Mouse (Mus musculus) neural tube, embryonic 15.5 days (tissue): ENCODE measurements at regions not wholly inside any gene's neighbourhood (a gene's known extent, or its start where the extent isn't known, plus 50 kb on each side); places are given as distances from the start of the nearest gene placed in this dataset. TPM values are rescaled to one million over a fixed set of nuclear protein-coding genes. Genes with fewer than 3 reads are reported as not detected.
"Not testable (repeated sequence)": the region's sequence is repeated elsewhere in the genome, so short reads cannot be mapped to it uniquely, and the experiment has no call there.

Experiments
- ATAC-seq: fragments of 200-750 bp; cut with Nextera tagmentation; 2 replicates; pipeline ENCODE4 v1.8.0; 2017; ENCODE audit warnings: mild to moderate bottlenecking, moderate TSS enrichment, moderate library complexity; ENCODE audit not compliant: low FRiP score
- H3K27ac ChIP-seq: fragments of 300-500 bp; sonication (generic); replicated peaks from 2 replicates; pipeline ENCODE4 v1.5.1; 2015; ENCODE audit warnings: mild to moderate bottlenecking, inconsistent platforms
- H3K27me3 ChIP-seq: fragments of 300-500 bp; sonication (generic); replicated peaks from 2 replicates; pipeline ENCODE4 v1.6.1; 2015; ENCODE audit warnings: inconsistent platforms
- H3K36me3 ChIP-seq: fragments of 300-500 bp; sonication (generic); 2 replicates; pipeline ENCODE4 v1.6.1; 2015; ENCODE audit warnings: inconsistent platforms
- H3K4me1 ChIP-seq: fragments of 300-500 bp; sonication (generic); 2 replicates; pipeline ENCODE4 v1.6.1; 2015; ENCODE audit warnings: inconsistent platforms
- H3K4me2 ChIP-seq: fragments of 300-500 bp; sonication (generic); 2 replicates; pipeline ENCODE4 v1.6.1; 2015; ENCODE audit warnings: inconsistent platforms, mild to moderate bottlenecking, moderate library complexity
- H3K4me3 ChIP-seq: fragments of 300-500 bp; sonication (generic); replicated peaks from 2 replicates; pipeline ENCODE4 v1.5.1; 2015; ENCODE audit warnings: mild to moderate bottlenecking, inconsistent platforms
- H3K9ac ChIP-seq: fragments of 300-500 bp; sonication (generic); replicated peaks from 2 replicates; pipeline ENCODE4 v1.6.1; 2015; ENCODE audit warnings: mild to moderate bottlenecking, inconsistent platforms
- H3K9me3 ChIP-seq: fragments of 300-500 bp; sonication (generic); replicated peaks from 2 replicates; pipeline ENCODE4 v1.6.1; 2016; ENCODE audit warnings: inconsistent platforms
- WGBS: fragments of 180-500 bp; shearing (Covaris S2); methylation state at CpG from one replicate; pipeline ENCODE4 v1.1.7; 2015; ENCODE audit warnings: mixed read lengths; 5-methylcytosine and 5-hydroxymethylcytosine counted together
- microRNA-seq: library from miRNA; unstranded; fragments of <30 nt; microRNA quantifications from one replicate; pipeline ENCODE4, GENCODE M21; 2017

- no peak overlapping the region for H3K4me3 ChIP-seq
- no peak overlapping the region for H3K9ac ChIP-seq
- H3K4me1 ChIP-seq, result no peaks in the 10 kb centered on the region
- no peak for ATAC-seq
- H3K4me2 ChIP-seq, result no peak overlapping the region
- WGBS, result 94% methylated on average over 4 of the region's 4 CpGs
- no peaks in the 10 kb centered on the region for H3K9me3 ChIP-seq
- no peaks in the 10 kb centered on the region for H3K36me3 ChIP-seq
- no peaks in the 10 kb centered on the region for H3K27me3 ChIP-seq
- H3K27ac ChIP-seq, result no peak overlapping the region
Observed at GRCm38 (mm10) chr11:16669453-16670251, 82.4 kb upstream of the Egfr start.

DNA sequence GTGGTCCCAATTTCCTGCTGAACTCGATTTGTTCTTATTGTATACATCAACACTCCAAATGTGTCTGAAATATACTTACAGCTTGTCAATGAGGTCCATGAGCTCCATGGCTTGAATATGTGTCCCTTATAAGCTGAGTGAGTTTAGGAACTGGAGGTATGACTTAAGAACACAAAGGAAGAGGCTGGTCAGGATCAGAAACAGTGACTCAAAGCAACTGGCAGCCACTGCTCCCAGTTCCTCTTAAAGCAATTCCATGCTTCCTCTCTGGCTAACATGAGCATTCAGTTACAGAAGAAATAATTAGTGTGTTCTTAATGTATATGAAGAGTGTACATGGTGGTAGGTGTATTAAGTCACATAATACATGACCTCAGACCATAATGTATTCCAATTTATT is 81.7 kb upstream of the Egfr start:
- no peak overlapping the region for H3K4me2 ChIP-seq
- H3K27ac ChIP-seq, result no peak overlapping the region
- WGBS, result 67% methylated on average over 1 of the region's 1 CpGs
- no peak for ATAC-seq
- no peak overlapping the region for H3K4me3 ChIP-seq
- H3K36me3 ChIP-seq, result no peaks in the 10 kb centered on the region
- H3K9me3 ChIP-seq, result no peaks in the 10 kb centered on the region
- no peaks in the 10 kb centered on the region for H3K27me3 ChIP-seq
- no peak overlapping the region for H3K9ac ChIP-seq
- no peaks in the 10 kb centered on the region for H3K4me1 ChIP-seq

- WGBS, result 21% methylated on average over 1 of the region's 1 CpGs
- H3K27me3 ChIP-seq, H3K9me3 ChIP-seq, H3K36me3 ChIP-seq, H3K4me1 ChIP-seq, H3K9ac ChIP-seq, H3K4me2 ChIP-seq, H3K4me3 ChIP-seq, ATAC-seq, H3K27ac ChIP-seq: not testable (repeated sequence)
Observed at GRCm38 (mm10) chr11:16675951-16676350, 76.1 kb upstream of the Egfr start.

GRCm38 (mm10) chr11:16683538-16683937 is 68.5 kb upstream of the Egfr start:
- no peak overlapping the region for H3K9ac ChIP-seq
- H3K27ac ChIP-seq, result no peak overlapping the region
- ATAC-seq, result no peak
- no peaks in the 10 kb centered on the region for H3K27me3 ChIP-seq
- no peaks in the 10 kb centered on the region for H3K36me3 ChIP-seq
- H3K4me1 ChIP-seq, result no peaks in the 10 kb centered on the region
- no peak overlapping the region for H3K4me2 ChIP-seq
- H3K4me3 ChIP-seq, result no peak overlapping the region
- no peaks in the 10 kb centered on the region for H3K9me3 ChIP-seq
- 95% methylated on average over 1 of the region's 1 CpGs for WGBS

GRCm38 (mm10) chr11:16695596-16695995 is 56.4 kb upstream of the Egfr start:
- 94% methylated on average over 1 of the region's 1 CpGs for WGBS
- H3K9ac ChIP-seq, result no peak overlapping the region
- no peaks in the 10 kb centered on the region for H3K27me3 ChIP-seq

GRCm38 (mm10) chr11:16696787-16697186 is 55.2 kb upstream of the Egfr start:
- Histone ChIP-seq H3K27ac (no peak overlapping the region), H3K4me2 (no peak overlapping the region), H3K9ac (no peak overlapping the region), H3K27me3 (no peaks in the 10 kb centered on the region), H3K4me3 (no peak overlapping the region), H3K36me3 (no peaks in the 10 kb centered on the region), H3K4me1 (no peaks in the 10 kb centered on the region), H3K9me3 (no peaks in the 10 kb centered on the region)
- WGBS, result 72% methylated on average over 2 of the region's 2 CpGs
- ATAC-seq, result no peak

More at GRCm38 (mm10) chr11:16695596-16695995, 56.4 kb upstream of the Egfr start:
- Histone ChIP-seq H3K9me3 (no peaks in the 10 kb centered on the region), H3K4me3 (no peak overlapping the region), H3K36me3 (no peaks in the 10 kb centered on the region), H3K4me2 (no peak overlapping the region), H3K4me1 (no peaks in the 10 kb centered on the region), H3K27ac (no peak overlapping the region)
- ATAC-seq, result no peak

- no peaks in the 10 kb centered on the region for H3K27me3 ChIP-seq
- WGBS, result 87% methylated on average over 4 of the region's 4 CpGs
- no peaks in the 10 kb centered on the region for H3K36me3 ChIP-seq
- no peak overlapping the region for H3K9ac ChIP-seq
- no peaks in the 10 kb centered on the region for H3K9me3 ChIP-seq
- H3K27ac ChIP-seq, result no peak overlapping the region
- ATAC-seq, result no peak
- H3K4me1 ChIP-seq, result no peaks in the 10 kb centered on the region
- no peak overlapping the region for H3K4me2 ChIP-seq
- H3K4me3 ChIP-seq, result no peak overlapping the region
Observed at GRCm38 (mm10) chr11:16701826-16702225, 50.2 kb upstream of the Egfr start.

Small RNA genes lying in the stretch of these regions (microRNA-seq; reads per million reads assigned to microRNA genes)
- not detected for gene Gm24714
